9 mouse cellular contexts compared by ENCODE assay signal in the genomic region with DNA sequence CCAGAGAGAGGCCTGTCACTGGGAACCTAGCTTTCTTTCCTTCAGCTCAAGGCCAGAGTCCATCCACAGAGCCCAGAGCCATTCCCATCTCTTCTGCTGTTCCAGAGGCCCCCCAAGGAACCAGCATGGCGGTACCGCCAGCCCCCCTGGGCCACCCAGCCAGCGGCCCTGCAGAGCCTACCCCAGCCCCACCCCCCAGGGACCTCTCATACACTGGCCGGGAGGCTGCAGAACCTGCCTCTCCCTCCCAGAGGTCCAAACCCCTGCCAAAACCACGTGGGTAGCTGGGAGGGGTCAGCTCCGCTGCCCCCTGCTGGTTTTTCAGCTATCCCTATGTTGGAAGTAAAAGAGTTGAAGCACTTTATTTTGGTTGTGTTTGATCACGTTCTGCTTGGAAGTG. TPM values are rescaled to one million over a fixed set of nuclear protein-coding genes. Genes with fewer than 3 reads are reported as not detected.
DNase-seq lines count a peak whose midpoint lies in the region; ATAC-seq and TF ChIP-seq lines count a peak whose summit lies in the region.
"Had no signal": no experiment of that assay in that cellular context is flagged by ENCODE, and none has a peak within 500 bp of the region (broad histone marks: within the 10 kb centered on the region; RNA-seq: fewer than 3 reads in every experiment).

No protein-coding gene starts in this region.

- no peak overlapping the region for H3K4me3 ChIP-seq in neural tube, embryonic 12.5 days
- no peak overlapping the region for H3K4me3 ChIP-seq in limb, embryonic 15.5 days
- no peak overlapping the region for H3K4me3 ChIP-seq in stomach, postnatal 0 days (ENCODE audit: low read depth, low read length)

- peak overlapping the region; percentile 13; the same call in 1 of the 2 replicates for H3K9ac ChIP-seq in neural tube, embryonic 12.5 days
- H3K9ac ChIP-seq in limb, embryonic 15.5 days = no peak overlapping the region
- no peak overlapping the region for H3K9ac ChIP-seq in stomach, postnatal 0 days (ENCODE audit: low read length)

- peaks cover 59% of the 10 kb centered on the region for H3K36me3 ChIP-seq in neural tube, embryonic 12.5 days
- H3K36me3 ChIP-seq in limb, embryonic 15.5 days = peaks cover 44% of the 10 kb centered on the region
- peaks cover 12% of the 10 kb centered on the region for H3K36me3 ChIP-seq in stomach, postnatal 0 days (ENCODE audit: control insufficient read depth, insufficient read depth, low read length)

- 0 out of 2 replicates have a peak, but pooled peaks have one; percentile 38 for ATAC-seq in neural tube, embryonic 12.5 days (ENCODE audit: low FRiP score, low read depth)
- no peak for ATAC-seq in limb, embryonic 15.5 days (ENCODE audit: insufficient number of reproducible peaks, low FRiP score, low TSS enrichment, low read depth)
- no peak for ATAC-seq in stomach, postnatal 0 days (ENCODE audit: low FRiP score, low TSS enrichment)

- peak; percentile 57 for TF ChIP-seq CTCF in stomach, postnatal 0 days (IDR thresholded peaks at IDR 0.05; ENCODE audit: low read depth)

- no peaks in the 10 kb centered on the region for H3K9me3 ChIP-seq in neural tube, embryonic 12.5 days
- H3K9me3 ChIP-seq in limb, embryonic 15.5 days = no peaks in the 10 kb centered on the region
- no peaks in the 10 kb centered on the region for H3K9me3 ChIP-seq in stomach, postnatal 0 days (ENCODE audit: control insufficient read depth, low read length)

- intact Hi-C loops in heart, postnatal 14 days (cut with DNase I) = no loop called here

- no peak for TF ChIP-seq EP300 in stomach, postnatal 0 days (optimal IDR thresholded peaks at IDR 0.05)

- 31% methylated on average over 7 of the region's 7 CpGs for WGBS in neural tube, embryonic 12.5 days
- WGBS in limb, embryonic 15.5 days = 43% methylated on average over 7 of the region's 7 CpGs
- WGBS in stomach, postnatal 0 days = 43% methylated on average over 7 of the region's 7 CpGs

- H3K27me3 ChIP-seq in neural tube, embryonic 12.5 days (replicated peaks) = no peaks in the 10 kb centered on the region
- no peaks in the 10 kb centered on the region for H3K27me3 ChIP-seq in limb, embryonic 15.5 days
- H3K27me3 ChIP-seq in stomach, postnatal 0 days (ENCODE audit: control insufficient read depth, insufficient read depth, low read length) = no peaks in the 10 kb centered on the region

- DNase-seq in heart, adult 11 months = peak; percentile 93
- DNase-seq in heart, postnatal 14 days = no peak
- DNase-seq in neural tube, embryonic 10.5 days (ENCODE audit: extremely low spot score, low spot score) = no peak
- DNase-seq in stomach, postnatal 0 days (ENCODE audit: low spot score) = no peak
- DNase-seq in left cerebral cortex, adult 9 months (ENCODE audit: low spot score in 2 of 2) = no peak
- DNase-seq in urinary bladder, adult 2 months (ENCODE audit: low spot score) = no peak

- H3K4me1 ChIP-seq in neural tube, embryonic 12.5 days = peaks cover 38% of the 10 kb centered on the region
- H3K4me1 ChIP-seq in limb, embryonic 15.5 days = peaks cover 50% of the 10 kb centered on the region
- no peaks in the 10 kb centered on the region for H3K4me1 ChIP-seq in stomach, postnatal 0 days (replicated peaks; ENCODE audit: control insufficient read depth, insufficient read depth)

- 0 out of 2 replicates have a peak overlapping the region, but pooled peaks have one; percentile 12 for H3K27ac ChIP-seq in neural tube, embryonic 12.5 days
- peak overlapping the region; percentile 3; the same call in 1 of the 2 replicates for H3K27ac ChIP-seq in limb, embryonic 15.5 days
- no peak overlapping the region for H3K27ac ChIP-seq in stomach, postnatal 0 days (replicated peaks)

- H3K4me2 ChIP-seq in neural tube, embryonic 12.5 days (replicated peaks) = no peak overlapping the region
- H3K4me2 ChIP-seq in limb, embryonic 15.5 days = no peak overlapping the region
- no peak overlapping the region for H3K4me2 ChIP-seq in stomach, postnatal 0 days (replicated peaks; ENCODE audit: low read depth)
- H3K4me2 ChIP-seq: heart, embryonic 11.5 days had no signal

RNA-seq across cellular contexts. Expression of a gene that starts 44.1 kb away (rescaled TPM):
- 10 to 100 TPM; 63.3 to 76.9 TPM for total RNA-seq in heart, postnatal 14 days (2021)
- polyA plus RNA-seq in neural tube, embryonic 12.5 days (2016; fragmentation: Nextera tagmentation; extraction: Ambion mirVana) = 48.8 and 49.0 TPM in 2 replicates
- 17.1 and 18.0 TPM in 2 replicates for polyA plus RNA-seq in limb, embryonic 15.5 days (2015; fragmentation: Nextera tagmentation; extraction: Ambion mirVana)
- polyA plus RNA-seq in stomach, postnatal 0 days (2015; fragmentation: Nextera tagmentation; extraction: Ambion mirVana) = 4.5 and 5.7 TPM in 2 replicates
- 7.2 and 18.5 TPM in 2 replicates for polyA plus RNA-seq in urinary bladder, adult 2 months (2012; rRNA removed)
